Mouse (Mus musculus): ENCODE data around the gene Ncor2.

Ncor2 gene

DNA sequence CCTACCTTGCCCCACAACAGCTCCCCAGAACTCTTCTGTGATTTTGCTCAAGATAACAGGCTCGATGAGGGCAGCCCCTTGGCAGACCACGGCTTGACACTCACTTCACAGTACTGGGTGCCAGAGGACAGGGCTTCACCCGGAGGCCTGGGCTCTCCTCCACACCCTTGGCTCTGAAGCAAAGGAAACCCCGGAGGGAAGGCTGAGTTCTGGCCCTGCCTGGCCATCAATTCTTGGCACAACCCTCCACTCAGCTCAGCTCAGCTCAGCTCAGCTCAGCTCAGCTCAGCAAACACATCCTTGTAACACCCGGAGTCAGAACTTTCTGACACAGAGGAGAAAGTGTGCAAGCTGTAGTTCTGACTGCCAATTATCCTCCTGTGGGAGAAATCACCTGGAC is 30.3 kb downstream of the Ncor2 start:
- DNase-seq (ENCODE audit: low read depth): no peak

DNA sequence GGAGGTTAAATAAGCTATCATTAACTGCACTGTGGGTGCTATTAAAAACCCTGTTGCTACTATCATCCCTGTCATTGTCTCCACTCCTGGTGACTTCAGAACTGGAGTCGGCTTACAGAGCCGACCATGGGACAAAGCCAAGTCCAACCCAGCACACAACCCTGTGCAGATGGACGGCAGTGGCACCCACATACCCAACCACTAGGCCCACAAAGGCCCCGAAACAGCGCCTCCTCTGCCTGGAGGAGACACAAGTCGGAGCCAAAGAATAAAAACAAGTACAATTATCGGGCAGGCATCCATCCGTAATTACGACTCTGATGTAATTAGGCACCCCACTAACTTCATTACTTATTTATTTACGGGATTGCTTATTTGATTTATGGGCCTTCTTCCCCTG is 30.8 kb downstream of the Ncor2 start:
- no peak for DNase-seq (ENCODE audit: low read depth)

- no peak for DNase-seq (ENCODE audit: low read depth)
Measured at GRCm38 (mm10) chr5:125147124-125147523, 31.9 kb downstream of the Ncor2 start.

GRCm38 (mm10) chr5:125143114-125143872 is 35.7 kb downstream of the Ncor2 start:
- no peak for DNase-seq (ENCODE audit: low read depth)

- no peak for DNase-seq (ENCODE audit: low read depth)
Measured at GRCm38 (mm10) chr5:125141916-125142315, 37.1 kb downstream of the Ncor2 start.

DNA sequence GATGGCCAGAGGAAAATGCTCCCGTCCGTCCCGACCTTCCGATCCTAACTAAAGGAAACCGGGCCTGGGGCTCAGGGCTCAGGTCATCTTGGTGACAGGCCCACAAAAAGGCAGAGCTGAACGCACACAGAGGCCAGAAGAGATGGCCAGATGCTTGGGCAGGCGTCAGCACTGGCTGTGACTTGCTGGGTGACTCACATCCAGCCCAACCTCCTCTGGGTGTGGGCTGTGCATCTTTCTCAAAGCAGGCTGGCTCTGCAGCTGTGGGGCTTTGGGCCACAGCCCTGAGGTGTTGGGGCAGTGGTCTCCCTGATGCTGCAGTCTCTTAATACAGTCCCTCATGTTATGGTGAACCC is 37.5 kb downstream of the Ncor2 start:
- no peak for DNase-seq (ENCODE audit: low read depth)

DNA sequence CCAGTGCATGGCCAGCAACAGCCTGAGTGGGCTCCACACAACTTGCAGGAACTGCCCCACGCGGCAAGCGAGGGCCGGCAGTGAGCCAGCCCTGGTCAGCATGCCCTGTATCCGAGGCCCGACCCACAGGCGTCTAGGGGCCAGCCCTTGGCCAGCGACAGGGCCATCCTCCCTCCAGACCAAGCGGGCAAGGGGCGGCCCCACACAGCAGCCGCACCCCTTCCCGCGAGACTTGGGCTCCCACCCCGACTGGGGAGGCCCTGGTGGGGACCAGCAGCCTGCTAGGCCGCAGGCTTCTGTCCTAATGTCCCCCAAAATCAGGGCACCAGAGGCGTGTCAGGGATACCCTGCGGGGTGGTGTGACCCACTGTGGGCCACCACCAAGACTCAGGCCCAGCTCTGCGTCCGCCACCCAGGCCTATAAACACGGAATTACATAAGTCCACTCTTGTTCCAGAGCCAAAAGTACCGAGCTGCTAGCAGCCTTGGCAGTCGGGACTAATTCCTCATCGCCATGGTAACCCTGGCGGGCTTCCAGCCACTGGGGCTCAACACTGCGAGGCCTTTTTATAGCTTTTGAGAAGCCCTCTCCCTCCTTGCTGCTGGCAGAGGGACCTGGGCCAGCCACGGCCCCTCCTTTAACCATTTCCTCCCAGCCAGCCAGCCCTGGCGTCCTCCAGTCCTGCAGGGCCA is 38.0 kb downstream of the Ncor2 start:
- DNase-seq (ENCODE audit: low read depth): no peak

DNA sequence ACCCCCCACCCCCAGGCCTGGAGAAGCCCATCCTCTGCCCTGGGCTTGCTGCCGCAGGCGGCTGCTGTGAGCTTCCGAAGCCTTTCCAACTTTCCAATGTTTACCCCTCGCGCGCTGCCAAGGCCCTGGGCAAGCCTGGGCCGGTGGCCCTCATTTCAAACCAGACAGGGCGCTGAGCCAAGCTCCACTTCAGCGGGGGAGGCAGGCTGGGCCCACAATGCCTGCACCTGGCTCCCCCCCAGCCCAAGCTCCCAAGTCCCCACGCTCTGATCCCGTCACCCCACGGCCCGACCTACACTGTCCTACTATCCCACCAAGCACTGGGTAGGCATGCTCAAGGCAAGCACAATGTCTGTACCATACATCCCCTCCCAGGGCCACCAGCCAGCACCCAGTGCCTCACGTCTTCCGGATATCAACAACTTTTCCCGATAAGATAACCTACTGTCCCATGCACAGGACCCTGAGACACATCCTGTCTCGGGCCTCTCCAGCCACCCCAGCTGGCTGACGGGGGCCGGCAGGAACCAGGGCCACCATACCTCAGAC is 38.8 kb downstream of the Ncor2 start:
- DNase-seq (ENCODE audit: low read depth): no peak

DNA sequence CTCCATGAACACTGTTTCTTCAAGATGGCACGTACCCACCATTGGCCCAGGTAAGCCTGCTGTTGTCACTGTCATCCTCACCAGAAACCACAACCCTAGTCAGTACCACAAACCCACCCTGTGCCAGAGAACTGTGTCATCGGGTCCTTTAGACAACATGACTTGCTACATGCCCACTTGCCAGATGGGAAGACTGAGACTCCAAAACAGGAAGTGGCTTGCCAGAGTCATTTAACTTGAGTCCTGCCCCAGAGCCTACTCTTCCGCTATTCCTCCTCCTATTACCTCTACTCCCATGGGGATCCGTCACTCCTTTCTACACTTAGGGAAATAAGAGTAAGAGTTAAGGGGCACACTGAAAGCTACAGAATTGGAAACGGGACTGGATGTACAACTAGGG is 39.4 kb downstream of the Ncor2 start:
- DNase-seq (ENCODE audit: low read depth): no peak

GRCm38 (mm10) chr5:125138841-125139430 is 40.1 kb downstream of the Ncor2 start:
- DNase-seq (ENCODE audit: low read depth): no peak

- DNase-seq (ENCODE audit: low read depth): no peak
Measured at GRCm38 (mm10) chr5:125137672-125138285, 41.2 kb downstream of the Ncor2 start.

- DNase-seq (ENCODE audit: low read depth): peak; percentile 58
Measured at GRCm38 (mm10) chr5:125136996-125137671, 41.9 kb downstream of the Ncor2 start.

DNA sequence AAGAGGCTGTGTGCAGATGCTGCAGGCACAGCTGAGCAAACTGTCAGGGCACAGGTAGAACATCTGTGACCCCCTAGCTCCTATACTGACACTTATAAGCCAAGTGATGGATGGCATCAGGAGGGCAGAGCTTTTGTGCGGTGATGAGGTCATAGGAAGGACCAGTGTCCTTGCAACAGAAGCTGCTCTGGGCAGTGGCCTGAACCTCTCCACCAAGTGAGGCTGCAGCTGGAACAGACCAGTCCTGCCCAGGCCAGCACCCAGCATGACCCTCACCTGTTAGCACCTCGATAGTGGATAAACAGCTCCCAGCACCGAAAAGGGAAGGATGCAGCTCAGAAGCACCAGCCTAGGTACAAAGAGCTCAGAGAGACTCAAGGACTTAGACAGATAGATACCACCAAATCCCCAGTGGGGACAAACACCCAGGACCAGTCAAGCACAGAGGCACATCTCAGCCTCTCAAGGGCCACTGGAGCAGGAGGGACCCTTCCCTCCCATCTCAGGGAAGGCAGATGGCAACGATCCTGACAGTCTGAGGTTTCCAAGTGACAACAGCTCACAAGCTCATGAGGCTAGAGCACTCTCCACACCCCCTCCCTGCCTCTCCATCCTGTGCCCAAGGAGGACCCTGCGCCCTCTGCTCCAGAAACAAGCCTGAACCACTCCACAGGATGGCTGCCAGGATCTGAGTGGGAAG is 42.6 kb downstream of the Ncor2 start:
- no peak for DNase-seq (ENCODE audit: low read depth)

DNA sequence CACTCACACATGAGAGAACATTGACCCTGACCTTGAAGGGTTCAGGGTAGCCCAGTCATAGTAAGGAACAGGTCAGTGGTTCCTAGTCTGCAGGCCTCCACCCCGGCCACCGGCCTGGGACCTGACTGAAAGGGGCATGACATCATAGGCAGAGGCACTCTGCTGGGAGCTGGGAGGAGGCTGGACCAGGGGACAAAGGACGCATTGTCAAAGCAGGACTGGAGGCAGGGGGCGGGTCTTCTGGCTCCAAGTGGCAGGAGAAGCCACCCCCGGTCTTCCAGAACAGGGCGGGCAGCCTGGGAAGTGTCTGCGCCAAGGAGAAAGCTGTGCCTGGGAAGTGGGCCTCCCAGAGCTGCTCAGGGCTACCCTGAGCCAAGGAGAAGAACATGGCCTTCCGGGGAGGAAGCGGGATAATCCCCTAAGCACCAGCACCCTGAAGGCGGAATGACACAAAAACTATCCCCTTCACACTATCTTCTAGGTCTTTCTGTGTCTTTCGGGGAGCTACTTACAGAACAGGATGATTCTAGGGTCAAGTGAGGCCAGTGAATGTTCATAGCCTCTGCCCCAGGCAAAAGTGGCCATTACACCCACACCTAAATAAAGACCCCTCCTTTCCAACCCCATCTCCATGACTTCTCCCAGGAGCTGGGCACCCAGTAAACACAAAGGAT is 44.1 kb downstream of the Ncor2 start:
- no peak for DNase-seq (ENCODE audit: low read depth)

- DNase-seq (ENCODE audit: low read depth): no peak
Measured at GRCm38 (mm10) chr5:125134391-125134790, 44.6 kb downstream of the Ncor2 start.

DNA sequence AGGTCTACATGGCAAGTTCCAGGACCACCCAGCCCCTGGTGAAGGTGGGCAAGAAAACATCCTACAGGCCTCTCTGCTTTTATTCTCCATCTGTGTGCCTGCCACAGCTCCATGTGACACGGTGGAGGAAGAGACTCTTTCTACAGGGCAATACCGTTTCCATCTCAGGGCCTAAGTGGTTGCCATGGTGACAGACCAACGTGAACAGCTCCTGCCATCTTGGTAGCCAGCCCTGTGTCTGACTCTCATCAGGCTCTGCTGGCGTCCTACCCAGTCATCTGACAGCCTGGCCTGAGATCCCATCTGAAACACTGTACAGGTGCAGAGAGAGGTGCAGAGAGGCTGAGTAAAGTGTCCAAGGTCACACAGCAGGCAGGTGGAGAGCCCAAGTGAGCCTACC is 45.4 kb downstream of the Ncor2 start:
- no peak for DNase-seq (ENCODE audit: low read depth)

DNA sequence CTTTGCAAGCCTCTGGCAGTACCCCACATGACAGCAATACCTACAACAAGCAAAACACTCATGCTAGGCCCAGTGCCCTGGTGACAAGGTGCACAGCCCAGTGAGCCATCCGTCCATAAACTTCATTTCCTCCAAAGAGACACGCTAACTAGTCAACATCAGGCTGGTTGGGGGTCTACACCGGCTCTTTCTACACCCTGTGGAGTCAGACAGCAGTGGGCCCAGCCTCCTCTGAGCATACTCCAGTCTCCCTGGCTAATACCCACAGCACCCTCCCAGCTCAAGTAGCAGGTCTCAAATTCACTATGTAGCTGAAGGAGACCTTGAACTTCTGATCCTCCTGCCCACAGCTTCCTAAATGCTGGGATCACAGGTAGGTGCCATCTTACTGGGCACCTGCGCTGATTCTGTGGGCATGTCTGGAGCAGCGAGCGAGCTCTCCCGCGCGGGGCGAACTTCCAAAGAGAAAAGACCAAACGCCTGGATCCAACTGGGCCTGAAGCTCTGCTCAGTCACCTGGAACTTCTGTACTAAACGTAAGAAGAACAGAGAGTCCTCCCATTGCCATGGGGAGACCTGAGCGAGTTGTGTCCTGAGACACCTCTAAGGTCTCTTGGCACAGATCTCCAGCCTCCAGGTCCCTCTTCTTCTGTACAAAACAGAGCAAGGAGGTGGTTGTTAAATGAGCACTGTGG is 46.3 kb downstream of the Ncor2 start:
- no peak for DNase-seq (ENCODE audit: low read depth)

- no peak for DNase-seq (ENCODE audit: low read depth)
Measured at GRCm38 (mm10) chr5:125132069-125132468, 47.0 kb downstream of the Ncor2 start.

- no peak for DNase-seq (ENCODE audit: low read depth)
Measured at GRCm38 (mm10) chr5:125130406-125130805, 48.6 kb downstream of the Ncor2 start.

DNA sequence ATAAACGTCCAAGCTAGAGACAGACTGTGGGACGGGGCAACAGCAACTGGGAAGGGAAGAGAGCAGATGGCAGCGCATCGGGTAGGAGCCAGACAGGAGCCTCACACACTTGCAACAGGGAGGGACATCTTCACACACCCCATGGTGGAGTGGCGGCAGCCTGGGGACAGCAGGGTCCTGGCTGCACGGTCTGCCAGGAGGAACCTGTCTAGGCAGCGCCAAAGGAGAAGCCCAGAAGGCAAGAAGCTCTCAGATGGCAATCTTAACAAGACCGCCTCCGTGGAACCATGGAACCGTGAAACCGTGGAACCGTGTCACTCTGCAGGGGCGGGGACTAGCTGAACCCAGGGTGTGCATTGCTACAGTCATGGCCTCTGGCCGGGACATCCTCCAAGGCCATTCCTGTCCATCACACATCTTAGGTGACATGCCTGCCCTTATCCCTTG is 50.1 kb downstream of the Ncor2 start:
- DNase-seq (ENCODE audit: low read depth): no peak
